Comparison of ENCODE assay signal across 8 mouse cellular contexts in genomic region chr6:51612371-51613051, GRCm38 (mm10).
DNase-seq lines count a peak whose midpoint lies in the region; ATAC-seq and TF ChIP-seq lines count a peak whose summit lies in the region.

No protein-coding gene starts in this region.

- peak overlapping the region; percentile 84 for H3K4me3 ChIP-seq in E14TG2a.4 (replicated peaks; ENCODE audit: low read length)
- peak overlapping the region; percentile 84 for H3K4me3 ChIP-seq in bone marrow, adult 2 months (replicated peaks; ENCODE audit: control insufficient read depth, low read depth, low read length)
- peak overlapping the region; percentile 50 for H3K4me3 ChIP-seq in liver, postnatal 0 days (ENCODE audit: low read depth, low read length)
- peak overlapping the region; percentile 45 for H3K4me3 ChIP-seq in neural tube, embryonic 12.5 days

- peak; percentile 37 for TF ChIP-seq CTCF in E14TG2a.4 (conservative IDR thresholded peaks at IDR 0.05; ENCODE audit: low read length)
- TF ChIP-seq CTCF in bone marrow, adult 2 months (IDR thresholded peaks at IDR 0.05; ENCODE audit: control insufficient read depth, insufficient read depth, low read length) = peak; percentile 59
- TF ChIP-seq CTCF in liver, postnatal 0 days (IDR thresholded peaks at IDR 0.05; ENCODE audit: low read depth) = peak; percentile 68

- peak; percentile 42; the same call in 1 of the 2 replicates for TF ChIP-seq POLR2A in bone marrow, adult 2 months (IDR thresholded peaks at IDR 0.05; ENCODE audit: borderline replicate concordance, control insufficient read depth, low read depth, low read length)

- 1% methylated on average over 53 of the region's 54 CpGs for WGBS in bone marrow, adult 2 months
- WGBS in liver, postnatal 0 days (ENCODE audit: insufficient replicate concordance) = 2% methylated on average over 47 of the region's 54 CpGs
- WGBS in neural tube, embryonic 12.5 days = under 1% methylated on average over 54 of the region's 54 CpGs

- DNase-seq in fibroblast of lung, adult 2 months (ENCODE audit: low read depth) = peak; percentile 16
- peak; percentile 14 for DNase-seq in heart, postnatal 25 days (ENCODE audit: low spot score)
- DNase-seq in layer of hippocampus, adult 18-20 months (ENCODE audit: low spot score in 2 of 2) = peak; percentile 51 to 73
- DNase-seq in liver, postnatal 0 days = peak; percentile 57
- DNase-seq in thymus, postnatal 25 days = peak; percentile 34

- no peaks in the 10 kb centered on the region for H3K36me3 ChIP-seq in E14TG2a.4 (ENCODE audit: insufficient read depth, low read length)
- H3K36me3 ChIP-seq in liver, postnatal 0 days (replicated peaks; ENCODE audit: insufficient read depth, low read length) = no peaks in the 10 kb centered on the region
- no peaks in the 10 kb centered on the region for H3K36me3 ChIP-seq in neural tube, embryonic 12.5 days

- peaks cover 50% of the 10 kb centered on the region for H3K27me3 ChIP-seq in E14TG2a.4 (ENCODE audit: insufficient read depth, low read length)
- H3K27me3 ChIP-seq in liver, postnatal 0 days (ENCODE audit: insufficient read depth, low read length) = 0 out of 2 replicates have a peak, but pooled peaks cover 5% of the 10 kb centered on the region
- no peaks in the 10 kb centered on the region for H3K27me3 ChIP-seq in neural tube, embryonic 12.5 days (replicated peaks)

- peak overlapping the region; percentile 56 for H3K9ac ChIP-seq in liver, postnatal 0 days (replicated peaks)
- H3K9ac ChIP-seq in neural tube, embryonic 12.5 days = peak overlapping the region; percentile 57

- H3K27ac ChIP-seq in bone marrow, adult 2 months (ENCODE audit: control insufficient read depth, insufficient read depth, low read depth, low read length, poor library complexity) = peak overlapping the region; percentile 43
- H3K27ac ChIP-seq in liver, postnatal 0 days (ENCODE audit: low read depth) = no peak overlapping the region
- peak overlapping the region; percentile 88 for H3K27ac ChIP-seq in neural tube, embryonic 12.5 days

- H3K4me1 ChIP-seq in E14TG2a.4 (replicated peaks; ENCODE audit: low read depth, low read length) = peaks cover 23% of the 10 kb centered on the region
- no peaks in the 10 kb centered on the region; the same call in 1 of the 2 replicates for H3K4me1 ChIP-seq in bone marrow, adult 2 months (ENCODE audit: control insufficient read depth, insufficient read depth, low read length)
- H3K4me1 ChIP-seq in liver, postnatal 0 days (ENCODE audit: insufficient read depth) = peaks cover 6% of the 10 kb centered on the region; the same call in 1 of the 2 replicates
- H3K4me1 ChIP-seq in neural tube, embryonic 12.5 days = peaks cover 10% of the 10 kb centered on the region

- intact Hi-C loops in heart, postnatal 25 days (cut with DNase I) = loop anchor here (5.0 kb wide), 1 partner anchor 110 kb away; no protein-coding TSS in a partner anchor

- H3K4me2 ChIP-seq in liver, postnatal 0 days (ENCODE audit: low read depth, low read length) = peak overlapping the region; percentile 68
- peak overlapping the region; percentile 82 for H3K4me2 ChIP-seq in neural tube, embryonic 12.5 days (replicated peaks)

- H3K9me3 ChIP-seq in E14TG2a.4 (ENCODE audit: low read length) = no peaks in the 10 kb centered on the region
- no peaks in the 10 kb centered on the region for H3K9me3 ChIP-seq in liver, postnatal 0 days (ENCODE audit: low read length)
- H3K9me3 ChIP-seq in neural tube, embryonic 12.5 days = no peaks in the 10 kb centered on the region

- ATAC-seq in liver, postnatal 0 days = peak; percentile 80
- ATAC-seq in neural tube, embryonic 12.5 days (ENCODE audit: low FRiP score, low read depth) = peak; percentile 85

- no peak for TF ChIP-seq EP300 in liver, postnatal 0 days (IDR thresholded peaks at IDR 0.05; ENCODE audit: low read depth)
